Mouse (Mus musculus) hindbrain, embryonic 14.5 days (tissue): ENCODE measurements around the gene Lamb3. TPM values are rescaled to one million over a fixed set of nuclear protein-coding genes. Genes with fewer than 3 reads are reported as not detected.

ENCODE experiments used
- ATAC-seq: fragments of 200-750 bp; cut with Nextera tagmentation; 2 replicates; pipeline ENCODE4 v1.8.0; 2017; ENCODE audit warnings: moderate number of reproducible peaks, mild to moderate bottlenecking, moderate TSS enrichment, moderate library complexity; ENCODE audit not compliant: low FRiP score
- DNase-seq: peaks from one replicate; pipeline ENCODE4 v3.0.0-alpha.2; 2015; ENCODE audit warnings: low spot score
- H3K27ac ChIP-seq: fragments of 300-500 bp; sonication (generic); 2 replicates; pipeline ENCODE4 v1.5.1; 2014; ENCODE audit warnings: mild to moderate bottlenecking, moderate library complexity
- H3K27me3 ChIP-seq: fragments of 300-500 bp; sonication (generic); 2 replicates; pipeline ENCODE4 v1.6.1; 2014; ENCODE audit warnings: mild to moderate bottlenecking, low read length, mixed read lengths; ENCODE audit not compliant: control insufficient read depth, insufficient read depth
- H3K36me3 ChIP-seq: fragments of 300-500 bp; sonication (generic); replicated peaks from 2 replicates; pipeline ENCODE4 v1.6.1; 2014; ENCODE audit not compliant: control insufficient read depth, insufficient read depth
- H3K4me1 ChIP-seq: fragments of 300-500 bp; sonication (generic); replicated peaks from 2 replicates; pipeline ENCODE4 v1.6.1; 2014; ENCODE audit warnings: antibody characterized with exemption, low read length, mixed read lengths; ENCODE audit not compliant: control insufficient read depth, insufficient read depth
- H3K4me2 ChIP-seq: fragments of 300-500 bp; sonication (generic); replicated peaks from 2 replicates; pipeline ENCODE4 v1.6.1; 2014; ENCODE audit warnings: mild to moderate bottlenecking, moderate library complexity
- H3K4me3 ChIP-seq: fragments of 300-500 bp; sonication (generic); replicated peaks from 2 replicates; pipeline ENCODE4 v1.5.1; 2014; ENCODE audit warnings: mild to moderate bottlenecking, low read length
- H3K9ac ChIP-seq: fragments of 300-500 bp; sonication (generic); 2 replicates; pipeline ENCODE4 v1.6.1; 2014
- H3K9me3 ChIP-seq: fragments of 300-500 bp; sonication (generic); 2 replicates; pipeline ENCODE4 v1.6.1; 2016; ENCODE audit warnings: low read length; ENCODE audit not compliant: control insufficient read depth
- WGBS: fragments of 180-500 bp; shearing (Covaris S2); extraction: QIAGEN DNeasy Blood & Tissue Kit; methylation state at CpG from one replicate; pipeline ENCODE4 v1.1.7; 2014; 5-methylcytosine and 5-hydroxymethylcytosine counted together
- polyA plus RNA-seq: library from polyadenylated mRNA; unstranded; fragments of >200 nt; fragmentation: Nextera tagmentation; extraction: Ambion mirVana; gene quantifications from 2 replicates; pipeline ENCODE4 v1.2.1, GENCODE M21; 2014

Gene Lamb3
- polyA plus RNA-seq, 1 experiment from 2014 or later, result 0.31 TPM

GRCm38 (mm10) chr1:193225531-193225930, 18.0 kb downstream of the Lamb3 start:
- no peak overlapping the region for H3K4me2 ChIP-seq
- no peaks in the 10 kb centered on the region for H3K4me1 ChIP-seq
- no peak for DNase-seq
- ATAC-seq, result no peak
- no peaks in the 10 kb centered on the region for H3K36me3 ChIP-seq
- H3K9me3 ChIP-seq, result no peaks in the 10 kb centered on the region
- H3K27me3 ChIP-seq, result no peaks in the 10 kb centered on the region
- H3K4me3 ChIP-seq, result no peak overlapping the region
- no peak overlapping the region for H3K27ac ChIP-seq
- 35% methylated on average over 3 of the region's 3 CpGs for WGBS
- no peak overlapping the region for H3K9ac ChIP-seq

DNA sequence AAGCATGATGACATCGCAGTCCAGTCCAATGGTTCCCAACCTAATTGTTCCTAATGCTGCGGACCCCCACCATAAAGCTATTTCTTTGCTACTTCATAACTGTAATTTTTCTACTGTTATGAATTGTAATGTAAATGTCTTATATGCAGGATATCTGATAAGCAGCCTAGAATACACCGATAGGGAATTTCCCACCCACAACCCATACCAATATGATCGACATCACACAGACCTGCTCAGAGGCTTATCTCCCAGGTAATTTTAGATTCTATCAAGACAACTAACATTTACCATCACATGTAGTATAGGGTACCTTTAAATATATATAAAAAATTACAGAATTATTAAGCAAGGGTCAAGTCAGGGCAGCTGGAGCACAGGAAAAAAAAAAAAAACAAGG, 18.6 kb downstream of the Lamb3 start:
- ATAC-seq, result no peak
- Histone ChIP-seq H3K4me2 (no peak overlapping the region), H3K4me1 (no peaks in the 10 kb centered on the region), H3K27ac (no peak overlapping the region), H3K4me3 (no peak overlapping the region), H3K9me3 (no peaks in the 10 kb centered on the region), H3K9ac (no peak overlapping the region), H3K36me3 (no peaks in the 10 kb centered on the region), H3K27me3 (no peaks in the 10 kb centered on the region)
- no peak for DNase-seq
- 87% methylated on average over 4 of the region's 4 CpGs for WGBS

DNA sequence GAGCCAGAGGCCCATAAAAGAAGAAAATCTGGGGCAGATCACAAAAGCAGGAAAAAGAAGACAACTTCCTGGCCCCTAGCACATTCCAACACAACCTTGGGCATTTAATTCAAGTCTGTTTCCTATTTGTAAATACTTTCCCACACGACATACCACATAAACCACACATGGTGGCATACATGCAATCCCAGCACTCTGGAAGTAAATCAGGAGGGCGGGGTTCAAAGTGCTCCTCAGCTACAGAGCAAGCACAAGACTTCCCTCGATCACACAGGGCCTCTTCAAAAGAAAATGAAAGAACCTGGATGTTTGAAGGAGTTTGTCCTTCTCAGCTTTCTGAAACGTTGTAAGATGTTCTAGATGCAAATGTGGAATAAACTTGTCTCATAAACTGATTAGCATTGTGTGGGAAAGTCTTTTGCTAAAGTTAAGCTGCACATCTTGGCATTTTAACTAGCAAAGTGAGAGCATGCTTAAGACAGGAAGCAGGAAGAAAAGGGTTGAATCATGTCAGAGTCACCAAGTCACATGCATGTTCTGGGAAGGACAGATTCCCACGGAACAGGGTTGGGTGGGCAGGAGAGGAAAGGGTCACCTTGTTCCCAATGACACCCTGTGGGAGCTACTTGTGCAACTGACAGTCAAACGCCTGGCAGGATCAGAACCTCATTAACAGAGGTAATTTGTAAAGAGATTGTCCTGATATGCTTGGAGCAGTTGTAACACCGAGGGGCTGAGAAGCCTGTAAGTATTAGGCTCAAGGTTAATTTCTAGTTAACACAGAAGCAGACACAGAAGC, 19.4 kb downstream of the Lamb3 start:
- no peaks in the 10 kb centered on the region for H3K9me3 ChIP-seq
- DNase-seq, result no peak

GRCm38 (mm10) chr1:193227537-193227936, 20.0 kb downstream of the Lamb3 start:
- ATAC-seq, result no peak

More for the DNA sequence above, 19.4 kb downstream of the Lamb3 start:
- no peak overlapping the region for H3K4me2 ChIP-seq
- no peak for ATAC-seq
- H3K4me3 ChIP-seq, result no peak overlapping the region
- no peak overlapping the region for H3K9ac ChIP-seq
- no peaks in the 10 kb centered on the region for H3K4me1 ChIP-seq
- H3K27ac ChIP-seq, result no peak overlapping the region
- 56% methylated on average over 7 of the region's 7 CpGs for WGBS
- no peaks in the 10 kb centered on the region for H3K27me3 ChIP-seq
- no peaks in the 10 kb centered on the region for H3K36me3 ChIP-seq

GRCm38 (mm10) chr1:193229570-193229969, 22.1 kb downstream of the Lamb3 start:
- Histone ChIP-seq H3K4me2 (no peak overlapping the region), H3K9me3 (no peaks in the 10 kb centered on the region), H3K27ac (no peak overlapping the region), H3K27me3 (no peaks in the 10 kb centered on the region), H3K4me3 (no peak overlapping the region), H3K4me1 (no peaks in the 10 kb centered on the region), H3K36me3 (no peaks in the 10 kb centered on the region), H3K9ac (no peak overlapping the region)
- 97% methylated on average over 5 of the region's 5 CpGs for WGBS
- ATAC-seq, result no peak
- no peak for DNase-seq

More at GRCm38 (mm10) chr1:193227537-193227936, 20.0 kb downstream of the Lamb3 start:
- DNase-seq, result no peak
- 64% methylated on average over 4 of the region's 4 CpGs for WGBS
- Histone ChIP-seq H3K4me2 (no peak overlapping the region), H3K9ac (no peak overlapping the region), H3K4me3 (no peak overlapping the region), H3K27me3 (no peaks in the 10 kb centered on the region), H3K4me1 (no peaks in the 10 kb centered on the region), H3K9me3 (no peaks in the 10 kb centered on the region), H3K27ac (no peak overlapping the region), H3K36me3 (no peaks in the 10 kb centered on the region)

DNA sequence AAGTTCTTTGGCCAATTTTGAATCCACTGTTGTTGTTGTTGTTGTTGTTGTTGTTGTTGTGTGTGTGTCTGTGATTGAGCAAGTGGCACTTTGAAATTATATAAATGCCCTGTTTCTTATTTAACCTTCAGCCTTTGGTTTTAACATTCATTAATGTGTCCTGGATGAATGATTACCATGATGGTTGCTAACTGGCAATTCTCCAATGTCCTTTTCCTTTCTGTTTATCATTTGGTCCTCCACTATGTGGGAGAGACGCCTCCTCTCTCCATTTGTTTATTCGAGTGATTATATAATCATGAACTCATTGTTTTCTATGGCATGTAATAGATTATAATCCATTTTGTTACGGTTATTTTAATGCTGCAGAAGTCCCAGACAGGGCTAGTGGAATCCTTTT, 23.0 kb downstream of the Lamb3 start:
- Histone ChIP-seq H3K4me1 (no peaks in the 10 kb centered on the region), H3K36me3 (no peaks in the 10 kb centered on the region), H3K4me3 (no peak overlapping the region), H3K9ac (no peak overlapping the region), H3K4me2 (no peak overlapping the region), H3K27me3 (no peaks in the 10 kb centered on the region), H3K9me3 (no peaks in the 10 kb centered on the region), H3K27ac (no peak overlapping the region)
- 74% methylated on average over 3 of the region's 3 CpGs for WGBS
- DNase-seq, result no peak
- ATAC-seq, result no peak

DNA sequence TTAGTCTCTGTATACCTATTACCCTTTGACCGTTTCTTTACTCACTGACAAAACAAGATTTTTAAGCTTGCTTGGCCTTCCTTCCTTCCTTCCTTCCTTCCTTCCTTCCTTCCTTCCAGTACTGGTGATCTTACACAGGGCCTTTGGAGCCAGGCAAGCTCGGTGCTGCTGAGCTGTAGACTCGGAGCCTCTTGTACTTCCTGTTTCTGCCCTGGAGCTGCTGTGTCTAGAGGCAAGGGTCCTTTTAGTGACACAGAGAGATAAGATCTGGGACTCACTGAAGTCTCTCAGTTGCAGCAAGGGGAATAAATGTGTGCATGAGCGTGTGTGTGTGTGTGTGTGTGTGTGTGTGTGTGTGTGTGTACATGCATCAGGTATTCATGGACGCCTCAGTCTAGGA, 23.4 kb downstream of the Lamb3 start:
- Histone ChIP-seq H3K9me3 (no peaks in the 10 kb centered on the region), H3K36me3 (no peaks in the 10 kb centered on the region), H3K27ac (no peak overlapping the region), H3K4me2 (no peak overlapping the region), H3K27me3 (no peaks in the 10 kb centered on the region), H3K4me1 (no peaks in the 10 kb centered on the region), H3K4me3 (no peak overlapping the region), H3K9ac (no peak overlapping the region)
- DNase-seq, result no peak
- 79% methylated on average over 5 of the region's 5 CpGs for WGBS
- ATAC-seq, result no peak

- Histone ChIP-seq H3K36me3 (no peaks in the 10 kb centered on the region), H3K27me3 (no peaks in the 10 kb centered on the region), H3K4me2 (no peak overlapping the region), H3K27ac (no peak overlapping the region), H3K9ac (no peak overlapping the region), H3K4me1 (no peaks in the 10 kb centered on the region), H3K4me3 (no peak overlapping the region), H3K9me3 (no peaks in the 10 kb centered on the region)
- DNase-seq, result no peak
- no peak for ATAC-seq
- 90% methylated on average over 2 of the region's 2 CpGs for WGBS
Observed at GRCm38 (mm10) chr1:193232732-193233131, 25.2 kb downstream of the Lamb3 start.

- H3K9ac ChIP-seq, result no peak overlapping the region
- H3K4me3 ChIP-seq, result no peak overlapping the region
- H3K9me3 ChIP-seq, result no peaks in the 10 kb centered on the region
- ATAC-seq (no peak), DNase-seq (no peak)
- no peak overlapping the region for H3K27ac ChIP-seq
- no peaks in the 10 kb centered on the region for H3K4me1 ChIP-seq
- no peak overlapping the region for H3K4me2 ChIP-seq
- H3K27me3 ChIP-seq, result no peaks in the 10 kb centered on the region
- no peaks in the 10 kb centered on the region for H3K36me3 ChIP-seq
- WGBS, result 96% methylated on average over 2 of the region's 2 CpGs
Observed at GRCm38 (mm10) chr1:193234130-193234645, 26.7 kb downstream of the Lamb3 start.
